Mouse (Mus musculus) heart, adult 18-20 months (tissue): ENCODE measurements at regions not wholly inside any gene's neighbourhood (a gene's known extent, or its start where the extent isn't known, plus 50 kb on each side); places are given as distances from the start of the nearest gene placed in this dataset.
A peak's percentile ranks its signal among the peaks of the same experiment; 100 is the strongest.
"Not testable (repeated sequence)": the region's sequence is repeated elsewhere in the genome, so short reads cannot be mapped to it uniquely, and the experiment has no call there.

Experiments
- DNase-seq, 2 experiments: peaks; one replicate each; pipeline ENCODE4 v3.0.0; 2021 to 2022; ENCODE audit warnings: mixed read lengths in 1 of 2

DNA sequence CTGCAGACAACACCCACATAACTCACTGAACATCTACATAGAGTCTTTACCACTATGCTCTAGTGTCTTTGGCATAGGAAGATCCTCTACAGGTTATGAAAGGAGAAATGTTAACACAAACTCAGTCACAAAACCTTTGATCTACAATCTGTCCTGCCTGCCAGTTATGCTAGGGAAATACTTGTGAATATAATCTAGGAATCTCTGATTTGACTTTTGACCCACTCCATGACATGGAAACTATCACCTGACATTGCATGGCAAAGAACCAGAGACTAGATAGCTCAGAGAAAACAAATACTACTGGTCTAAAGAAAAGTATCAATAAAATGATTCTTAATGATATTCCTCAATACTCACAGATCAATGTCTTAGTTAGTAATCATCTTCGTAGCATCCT is 524.3 kb upstream of the Kif18a start:
- DNase-seq, result no peak

- DNase-seq, result no peak
Measured at GRCm38 (mm10) chr2:108764703-108765102, 515.8 kb upstream of the Kif18a start.

- DNase-seq, result no peak
Measured at GRCm38 (mm10) chr2:108766461-108766860, 514.1 kb upstream of the Kif18a start.

DNA sequence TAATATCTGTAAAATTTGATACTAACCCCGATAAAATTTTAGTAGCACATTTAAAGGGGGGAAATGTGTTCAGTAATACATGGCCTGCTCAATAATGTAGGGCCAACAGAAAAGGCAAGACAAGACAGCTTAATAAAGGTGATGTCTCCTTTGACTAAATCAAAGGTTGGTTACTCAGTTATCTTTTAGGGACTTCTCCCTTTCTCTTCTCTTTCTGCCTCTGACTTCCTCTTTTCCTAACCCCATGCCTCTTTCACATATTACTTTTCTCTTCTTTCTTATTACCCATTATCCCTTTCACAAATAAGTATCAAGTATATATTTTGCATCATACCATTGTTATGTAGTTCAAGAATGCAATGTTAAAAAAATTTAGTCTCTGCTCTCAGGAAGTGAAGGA is 510.2 kb upstream of the Kif18a start:
- DNase-seq, result no peak

- no peak for DNase-seq
Measured at GRCm38 (mm10) chr2:108783457-108783856, 497.1 kb upstream of the Kif18a start.

- DNase-seq, result no peak
Measured at GRCm38 (mm10) chr2:108785161-108785957, 495.2 kb upstream of the Kif18a start.

- no peak for DNase-seq
Measured at GRCm38 (mm10) chr2:108789166-108789565, 491.4 kb upstream of the Kif18a start.

DNA sequence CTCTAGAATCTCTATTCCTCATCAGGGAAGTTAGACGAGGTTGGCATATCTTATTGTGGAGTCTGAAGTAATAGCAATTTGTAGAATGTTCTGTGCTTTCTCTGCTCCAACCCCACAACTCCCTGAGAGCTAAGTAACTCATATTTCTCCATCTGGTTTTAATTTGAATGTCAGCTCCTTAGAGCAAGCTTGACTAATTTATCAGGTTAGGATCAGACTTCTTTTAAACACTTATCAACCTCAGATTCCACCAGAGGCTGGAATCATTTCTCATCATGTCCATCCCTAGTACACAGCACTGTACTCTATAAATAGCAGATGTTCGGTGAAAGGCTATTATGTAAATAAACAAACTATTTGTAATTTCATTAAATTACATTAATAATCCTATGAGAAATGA is 485.4 kb upstream of the Kif18a start:
- DNase-seq, result no peak

DNA sequence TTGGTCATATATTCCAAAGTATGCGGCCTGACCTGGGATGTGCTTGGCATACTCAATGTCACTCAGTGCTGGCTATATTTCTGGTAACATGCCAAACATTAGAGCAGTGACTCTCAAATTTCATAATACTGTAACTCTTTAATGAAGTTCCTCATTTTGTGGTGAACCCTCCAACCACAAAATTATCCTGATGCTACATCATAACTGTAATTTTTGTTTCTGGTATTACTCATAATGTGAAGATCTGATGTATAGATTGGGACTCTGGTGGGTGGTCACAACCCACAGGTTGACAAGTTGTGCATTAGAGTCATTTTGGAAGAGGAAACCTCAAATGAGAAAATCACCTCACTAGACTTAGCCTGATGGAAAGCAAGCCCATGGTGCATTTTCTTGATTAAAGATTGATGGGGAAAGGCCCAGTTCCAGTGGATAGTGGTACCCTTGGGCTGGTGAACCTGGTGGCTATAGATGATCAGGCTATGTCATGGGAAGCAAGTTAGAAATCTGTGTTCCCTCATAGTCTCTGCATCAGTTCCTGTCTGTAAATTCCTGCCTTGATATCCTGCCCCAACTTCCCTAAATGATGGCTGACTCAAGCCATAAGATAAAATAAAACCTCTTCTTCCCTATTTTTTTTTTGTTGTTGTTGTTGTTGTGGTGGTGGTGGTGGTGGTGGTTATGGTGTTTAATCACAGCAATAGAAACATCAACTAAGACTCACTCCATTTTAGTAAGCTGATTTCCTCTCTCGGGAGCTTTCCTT is 483.5 kb upstream of the Kif18a start:
- no peak for DNase-seq

DNA sequence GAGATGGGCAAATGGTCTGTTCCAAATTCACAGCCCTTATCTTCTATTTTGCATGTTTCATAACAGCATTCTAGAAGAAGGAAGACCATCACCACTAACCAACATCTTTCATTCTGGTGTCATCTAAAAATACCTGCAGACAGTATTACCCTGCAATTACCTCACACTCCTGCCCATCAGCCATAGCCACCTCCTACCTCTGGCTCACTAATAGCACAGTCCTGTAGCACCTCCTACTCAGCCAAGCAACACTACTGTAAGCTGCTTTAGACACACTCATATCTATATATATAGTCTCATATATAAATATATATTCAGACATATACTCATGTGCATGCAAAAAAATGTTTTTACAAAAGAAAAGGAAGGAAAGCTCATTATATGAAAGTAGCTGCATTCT is 468.2 kb upstream of the Kif18a start:
- DNase-seq, result no peak

DNA sequence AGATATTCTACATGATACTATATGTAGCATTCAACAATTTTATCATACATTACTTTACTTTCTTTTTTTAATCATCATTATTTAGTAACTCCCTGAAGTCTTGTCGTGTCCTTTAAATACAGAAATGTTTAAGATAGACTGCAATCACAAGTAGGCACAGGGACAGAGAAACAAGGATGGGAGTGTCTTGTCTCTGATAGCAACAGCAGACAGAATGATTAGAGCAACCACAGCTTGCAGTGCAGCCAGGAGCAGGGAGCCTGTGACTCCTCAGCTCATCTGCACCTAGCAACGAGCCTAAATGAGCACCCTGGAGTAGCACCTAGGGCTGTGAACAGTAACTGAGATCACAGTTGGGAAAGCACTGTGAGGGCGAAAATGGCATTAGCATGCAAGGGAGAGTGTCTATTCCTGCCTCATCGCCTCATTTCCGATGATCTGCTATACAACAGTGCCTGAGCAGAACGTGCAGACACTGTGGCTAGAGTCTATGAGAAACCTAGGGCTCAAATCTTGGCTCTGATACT is 467.4 kb upstream of the Kif18a start:
- DNase-seq, result no peak

- DNase-seq, result no peak
Measured at GRCm38 (mm10) chr2:108816579-108816978, 464.0 kb upstream of the Kif18a start.

DNA sequence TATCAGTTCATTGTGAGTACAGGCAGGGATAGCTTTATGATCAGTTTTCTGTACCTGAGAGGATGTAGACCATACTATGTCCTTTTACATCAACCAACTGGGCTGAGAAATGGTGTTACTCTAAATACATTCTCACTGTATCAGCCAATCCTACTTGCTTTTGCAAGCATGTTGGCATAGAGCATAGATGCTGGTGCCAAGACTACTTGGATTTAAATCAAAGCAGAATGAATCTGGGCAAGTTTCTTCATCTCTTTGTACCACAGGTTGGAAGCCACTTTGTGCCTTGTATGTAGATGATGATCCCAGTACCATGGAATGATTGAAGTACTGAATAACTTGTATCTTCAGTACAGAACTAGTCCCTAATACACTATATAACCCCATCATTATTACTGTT is 456.5 kb upstream of the Kif18a start:
- no peak for DNase-seq

- DNase-seq, result no peak
Measured at GRCm38 (mm10) chr2:108825981-108826380, 454.6 kb upstream of the Kif18a start.

DNA sequence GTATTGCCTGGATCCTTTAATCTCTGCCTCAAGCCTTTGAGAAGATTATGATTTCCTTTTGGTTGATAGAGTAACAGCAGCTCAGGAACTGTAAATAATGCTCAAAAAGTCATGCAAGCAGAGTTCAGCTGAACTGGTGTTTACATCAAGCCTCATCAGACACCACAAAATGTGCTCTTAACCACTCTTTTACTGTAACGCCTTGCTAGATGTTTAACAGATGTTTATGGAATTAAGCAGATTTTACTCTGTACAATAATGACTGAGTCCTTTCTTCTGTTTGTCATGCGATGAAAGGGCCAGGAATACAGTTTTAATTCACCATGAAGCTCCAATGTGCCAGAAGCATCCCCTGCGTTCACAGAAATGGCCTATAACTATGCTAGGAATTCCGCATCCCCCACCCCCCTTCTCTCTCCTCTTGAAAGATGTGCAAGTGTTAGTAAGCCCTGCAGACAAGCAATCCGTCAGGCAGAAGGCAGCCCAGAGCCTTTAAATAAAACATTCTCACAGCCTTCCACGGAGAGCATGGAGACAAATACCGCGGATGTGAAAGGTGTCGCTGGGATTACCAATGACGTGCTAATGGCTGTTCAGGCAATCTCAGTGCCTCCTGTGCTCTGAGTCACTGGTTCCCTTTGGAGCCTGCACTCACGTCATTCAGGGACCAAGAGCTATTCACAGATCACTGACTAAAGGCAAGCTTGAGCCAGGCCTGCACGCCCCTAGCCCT is 453.3 kb upstream of the Kif18a start:
- peak in 1 of 2 experiments; percentile 7 for DNase-seq

DNA sequence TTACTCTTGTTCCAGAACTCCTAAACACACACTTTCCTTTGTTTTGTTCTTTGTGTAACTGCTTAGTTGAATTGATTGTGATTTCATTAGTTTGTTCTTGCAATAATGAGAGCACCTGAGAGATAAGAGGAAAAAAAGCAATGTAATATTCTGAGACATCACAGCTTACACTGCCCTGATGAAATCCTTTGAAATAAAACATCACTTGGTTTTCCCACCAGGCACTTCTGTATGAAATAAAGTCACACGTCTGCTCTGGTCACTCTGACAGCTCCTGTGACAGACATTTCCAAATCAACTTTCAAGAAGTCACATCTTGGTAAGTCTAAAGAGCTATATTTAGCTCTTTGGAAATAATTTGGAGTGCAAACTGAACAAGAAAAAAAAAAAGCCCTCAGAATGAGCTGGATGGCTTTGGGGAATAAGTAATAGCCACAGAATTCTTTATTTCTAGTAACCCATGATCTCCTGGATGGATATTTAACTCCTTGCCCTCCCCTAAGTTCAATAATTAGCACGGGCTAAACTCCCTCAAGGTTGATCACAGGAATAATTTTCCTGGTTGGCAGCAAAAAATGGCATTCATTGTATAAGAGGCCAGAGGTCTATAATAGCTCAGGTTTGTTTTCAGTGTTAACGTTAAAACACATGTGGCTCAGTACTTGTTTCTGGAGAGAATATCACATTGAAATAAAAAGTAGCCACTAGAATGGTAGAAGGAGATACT is 452.4 kb upstream of the Kif18a start:
- DNase-seq, result no peak

GRCm38 (mm10) chr2:108843855-108844254 is 436.7 kb upstream of the Kif18a start:
- not testable (repeated sequence) for DNase-seq

- no peak for DNase-seq
Measured at GRCm38 (mm10) chr2:108848051-108848450, 432.5 kb upstream of the Kif18a start.

DNA sequence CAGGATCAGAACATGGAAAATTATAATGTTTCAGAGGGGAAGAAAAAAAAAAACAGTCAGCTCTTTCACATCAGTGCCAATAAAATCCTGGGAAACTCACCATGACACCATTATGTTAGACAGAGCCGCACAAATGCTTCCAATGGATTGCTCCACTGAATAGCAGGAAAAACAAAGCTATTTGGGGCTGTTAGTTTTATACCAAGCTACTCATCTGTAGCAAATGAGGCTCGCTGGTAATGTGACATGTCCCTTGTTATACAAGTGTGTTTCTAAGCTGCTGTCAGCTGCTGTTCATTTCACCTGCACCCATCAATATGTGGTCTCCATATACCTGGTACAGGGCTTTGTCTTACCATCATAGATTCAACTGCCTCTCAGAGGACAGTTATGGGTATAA is 426.1 kb upstream of the Kif18a start:
- DNase-seq, result no peak

DNA sequence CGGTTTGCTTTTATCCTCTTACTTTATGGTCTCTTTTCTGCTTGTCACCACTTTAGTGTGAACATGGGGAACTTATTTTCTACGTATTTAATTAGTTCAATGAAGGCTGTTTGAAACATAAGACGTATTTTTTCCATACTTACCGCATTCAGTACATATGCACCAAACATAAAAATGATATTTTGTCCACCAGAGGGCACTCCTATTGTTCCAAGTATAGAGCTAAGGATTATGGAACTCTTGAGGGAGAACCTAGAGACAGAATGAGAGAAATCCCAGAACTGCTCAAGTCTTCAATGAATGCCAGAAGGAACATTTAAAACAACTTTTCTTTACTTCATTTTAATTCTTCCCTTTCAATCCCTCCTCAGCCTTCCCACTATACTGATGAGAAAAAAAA is 403.4 kb upstream of the Kif18a start:
- DNase-seq, result peak in 1 of 2 experiments; percentile 1

- no peak for DNase-seq
Measured at GRCm38 (mm10) chr2:108877676-108878075, 402.9 kb upstream of the Kif18a start.

- no peak for DNase-seq
Measured at GRCm38 (mm10) chr2:108904121-108904733, 376.3 kb upstream of the Kif18a start.
